Mouse (Mus musculus) urinary bladder, postnatal 25 days (tissue): Measurements from ENCODE around the gene Zfp90.

Experiments
- DNase-seq: peaks from one replicate; pipeline ENCODE4 v3.0.0; 2022; ENCODE audit warnings: low spot score

The Zfp90 gene

GRCm38 (mm10) chr8:106433667-106434066 lies 18.5 kb downstream of the Zfp90 start:
- DNase-seq = no peak

GRCm38 (mm10) chr8:106437781-106438180 lies 22.7 kb downstream of the Zfp90 start:
- DNase-seq = peak; percentile 38

- DNase-seq = no peak
Observed at GRCm38 (mm10) chr8:106440146-106440545, 25.0 kb downstream of the Zfp90 start.

GRCm38 (mm10) chr8:106442740-106443139 lies 27.6 kb downstream of the Zfp90 start:
- DNase-seq = no peak

GRCm38 (mm10) chr8:106451301-106452085 lies 36.4 kb downstream of the Zfp90 start:
- DNase-seq = no peak

GRCm38 (mm10) chr8:106452701-106453481 lies 37.8 kb downstream of the Zfp90 start:
- no peak for DNase-seq

- DNase-seq = no peak
Observed at GRCm38 (mm10) chr8:106454036-106454435, 38.9 kb downstream of the Zfp90 start.

- no peak for DNase-seq
Observed at GRCm38 (mm10) chr8:106462131-106462530, 47.0 kb downstream of the Zfp90 start.

GRCm38 (mm10) chr8:106463795-106464194 lies 48.7 kb downstream of the Zfp90 start:
- no peak for DNase-seq

- no peak for DNase-seq
Observed at GRCm38 (mm10) chr8:106469485-106469884, 54.4 kb downstream of the Zfp90 start.

- DNase-seq = no peak
Observed at GRCm38 (mm10) chr8:106474001-106474400, 58.9 kb downstream of the Zfp90 start.
